Mouse (Mus musculus) ES-E14 (cell line): ENCODE data around the gene Afg1l.

Source experiments
- HCFC1 ChIP-seq: IDR thresholded peaks from 2 replicates; pipeline ENCODE4 v1.6.1; 2012; ENCODE audit warnings: low read length, inconsistent platforms, borderline replicate concordance; ENCODE audit not compliant: insufficient read depth
- MAFK ChIP-seq: IDR thresholded peaks from 2 replicates; pipeline ENCODE4 v1.6.1; 2014; ENCODE audit warnings: mild to moderate bottlenecking, low read depth, low read length, inconsistent platforms; ENCODE audit not compliant: insufficient read depth
- ZC3H11A ChIP-seq: IDR thresholded peaks from 2 replicates; pipeline ENCODE4 v1.6.1; 2012; ENCODE audit warnings: low read depth, mild to moderate bottlenecking, inconsistent platforms, low read length, borderline replicate concordance

DNA sequence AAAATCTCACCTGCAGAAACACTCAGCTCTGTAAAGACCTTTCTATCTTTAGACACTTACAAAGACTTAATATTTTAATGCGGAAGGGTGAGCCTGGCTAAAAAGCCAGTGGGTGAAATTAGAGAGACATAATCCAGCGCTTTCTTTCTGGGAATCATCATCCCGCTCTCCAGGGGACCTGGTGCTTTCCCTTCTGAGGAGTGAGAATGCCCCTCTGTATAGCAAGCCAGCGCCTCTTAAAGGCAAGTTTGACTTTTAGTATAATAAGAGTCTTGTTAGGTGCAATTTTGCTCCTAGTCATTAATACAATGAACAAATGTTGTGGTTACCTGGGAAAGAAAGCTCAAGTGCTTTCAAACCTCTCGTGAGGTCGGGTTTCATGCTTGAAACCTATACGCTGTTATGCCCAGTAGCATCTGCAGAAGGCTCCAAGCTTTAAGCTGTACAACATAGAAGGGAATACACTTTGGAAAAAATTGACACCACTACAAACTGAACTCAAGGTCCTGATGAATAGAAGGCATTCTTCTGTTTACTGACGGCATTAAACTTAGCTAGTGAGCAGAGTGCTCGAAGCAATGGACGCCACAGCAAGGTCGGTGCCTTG lies 45.3 kb upstream of the Afg1l start:
- TF ChIP-seq MAFK (no peak), HCFC1 (no peak), ZC3H11A (no peak)
